Mouse (Mus musculus) monocyte, adult 5-6 weeks (primary cell): ENCODE results near the gene Katnbl1. TPM values are rescaled to one million over a fixed set of nuclear protein-coding genes. Genes with fewer than 3 reads are reported as not detected.

Experiments
- ATAC-seq: fragments of 153-309, 156-312 bp; replicated peaks from 2 replicates; pipeline ENCODE4 v1.8.0; 2017; ENCODE audit warnings: mild to moderate bottlenecking; ENCODE audit not compliant: low TSS enrichment, insufficient number of reproducible peaks, severe bottlenecking, poor library complexity, low FRiP score
- total RNA-seq: library from RNA; stranded (forward); fragments of 200-1000, 200-491, 200-594 nt; gene quantifications from 3 replicates; pipeline ENCODE4 v1.2.3, GENCODE M21; 2017

The Katnbl1 gene
- total RNA-seq, 1 experiment from 2014 or later, result 14.8 TPM

- no peak for ATAC-seq
Observed at GRCm38 (mm10) chr2:112454125-112454861, 75.3 kb downstream of the Katnbl1 start.

DNA sequence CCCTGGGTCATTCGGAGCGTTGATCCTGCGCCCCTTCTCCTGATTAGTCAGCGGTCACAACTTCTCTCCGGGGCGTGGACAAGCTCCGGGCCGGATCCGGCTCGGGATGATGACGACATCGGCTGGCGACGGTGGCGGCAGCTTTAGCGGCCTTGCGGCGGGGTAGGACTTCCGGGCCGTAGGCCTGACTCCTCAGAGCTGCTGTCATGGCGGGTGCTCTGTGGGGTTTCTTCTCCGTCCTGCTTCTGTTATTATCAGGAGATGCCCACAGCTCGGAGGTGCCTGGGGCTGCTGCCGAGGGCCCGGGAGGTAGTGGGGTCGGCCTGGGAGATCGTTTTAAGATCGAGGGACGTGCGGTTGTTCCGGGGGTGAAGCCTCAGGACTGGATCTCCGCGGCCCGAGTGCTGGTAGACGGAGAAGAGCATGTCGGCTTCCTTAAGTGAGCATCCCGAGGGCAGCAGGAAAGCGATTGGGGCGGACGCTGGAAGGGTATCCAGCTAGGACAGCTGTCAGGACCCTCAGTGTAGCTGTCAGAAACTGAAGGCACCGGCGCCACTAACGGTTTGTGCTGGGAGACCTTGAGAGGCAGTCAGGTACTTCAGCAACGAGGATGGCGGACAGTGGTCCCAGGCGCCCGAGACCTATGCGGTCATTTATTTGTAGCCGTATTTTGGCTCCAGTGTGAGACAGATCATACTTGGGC is 76.0 kb downstream of the Katnbl1 start, which contains the start of gene Emc7:
Emc7 (plus strand) TSS at position 136 of the 703 bp plus-strand sequence.
- ATAC-seq, result peak; percentile 95

- ATAC-seq, result no peak
Observed at GRCm38 (mm10) chr2:112460557-112460956, 81.5 kb downstream of the Katnbl1 start.

Other genes with a start within 250 kb of the Katnbl1 start
- not detected in 3 replicates for gene Olfr1316, start 244.2 kb upstream of the Katnbl1 start, total RNA-seq
- gene Olfr1317, start 238.9 kb upstream of the Katnbl1 start, total RNA-seq, result not detected in 3 replicates
- gene Olfr1318, start 225.0 kb upstream of the Katnbl1 start, total RNA-seq, result not detected in 3 replicates
- gene Lpcat4, start 139.7 kb upstream of the Katnbl1 start, total RNA-seq, result 21.3 to 55.5 TPM (median 46.2 TPM) in 3 replicates
- gene Nutm1, start 119.9 kb upstream of the Katnbl1 start, total RNA-seq, result not detected in 3 replicates
- gene Nop10, start 117.3 kb upstream of the Katnbl1 start, total RNA-seq, result 47.8 to 69.9 TPM (median 58.9 TPM) in 3 replicates
- 175 to 238 TPM (median 221 TPM) in 3 replicates for gene Slc12a6, start 113.4 kb upstream of the Katnbl1 start, total RNA-seq
- gene Gm21985, start 112.9 kb upstream of the Katnbl1 start, total RNA-seq, result 0.49 to 16.1 TPM (median 12.5 TPM) in 3 replicates
- gene Emc4, start 11.2 kb upstream of the Katnbl1 start, total RNA-seq, result 33.5 to 44.1 TPM (median 34.3 TPM) in 3 replicates
- 12.7 to 16.9 TPM (median 16.6 TPM) in 3 replicates for gene Emc7, start 75.8 kb downstream of the Katnbl1 start, total RNA-seq
- not detected in 3 replicates for gene Chrm5, start 101.6 kb downstream of the Katnbl1 start, total RNA-seq
- gene Aven, start 113.8 kb downstream of the Katnbl1 start, total RNA-seq, result 24.7 to 36.6 TPM (median 35.7 TPM) in 3 replicates